Mouse (Mus musculus) hindbrain, embryonic 16.5 days (tissue): ENCODE measurements at regions not wholly inside any gene's neighbourhood (a gene's known extent, or its start where the extent isn't known, plus 50 kb on each side); places are given as distances from the start of the nearest gene placed in this dataset.
A peak's percentile ranks its signal among the peaks of the same experiment; 100 is the strongest.

ENCODE experiments used
- ATAC-seq: fragments of 200-750 bp; cut with Nextera tagmentation; 2 replicates; pipeline ENCODE4 v1.8.0; 2017; ENCODE audit warnings: moderate TSS enrichment, moderate library complexity
- H3K27ac ChIP-seq: fragments of 300-500 bp; sonication (generic); 2 replicates; pipeline ENCODE4 v1.5.1; 2014; ENCODE audit warnings: low read depth, mild to moderate bottlenecking, control low read depth, low read length, moderate library complexity
- H3K27me3 ChIP-seq: fragments of 300-500 bp; sonication (generic); replicated peaks from 2 replicates; pipeline ENCODE4 v1.6.1; 2014; ENCODE audit warnings: low read length; ENCODE audit not compliant: control insufficient read depth, insufficient read depth
- H3K36me3 ChIP-seq: fragments of 300-500 bp; sonication (generic); 2 replicates; pipeline ENCODE4 v1.6.1; 2014; ENCODE audit warnings: mild to moderate bottlenecking, low read length, moderate library complexity, mixed read lengths; ENCODE audit not compliant: control insufficient read depth, insufficient read depth
- H3K4me1 ChIP-seq: fragments of 300-500 bp; sonication (generic); 2 replicates; pipeline ENCODE4 v1.6.1; 2014; ENCODE audit warnings: low read depth, low read length; ENCODE audit not compliant: control insufficient read depth, insufficient read depth
- H3K4me2 ChIP-seq: fragments of 300-500 bp; sonication (generic); 2 replicates; pipeline ENCODE4 v1.6.1; 2014; ENCODE audit warnings: mild to moderate bottlenecking, low read length, control low read depth, moderate library complexity
- H3K4me3 ChIP-seq: fragments of 300-500 bp; sonication (generic); 2 replicates; pipeline ENCODE4 v1.5.1; 2014; ENCODE audit warnings: mild to moderate bottlenecking, low read length, control low read depth, moderate library complexity
- H3K9ac ChIP-seq: fragments of 300-500 bp; sonication (generic); 2 replicates; pipeline ENCODE4 v1.6.1; 2014; ENCODE audit warnings: low read depth, mild to moderate bottlenecking, control low read depth, low read length, moderate library complexity
- H3K9me3 ChIP-seq: fragments of 300-500 bp; sonication (generic); 2 replicates; pipeline ENCODE4 v1.6.1; 2014; ENCODE audit warnings: mild to moderate bottlenecking, low read length, moderate library complexity; ENCODE audit not compliant: control insufficient read depth
- WGBS: fragments of 180-500 bp; shearing (Covaris S2); extraction: QIAGEN DNeasy Blood & Tissue Kit; methylation state at CpG from one replicate; pipeline ENCODE4 v1.1.7; 2014; 5-methylcytosine and 5-hydroxymethylcytosine counted together

GRCm38 (mm10) chr2:116976951-116977503 lies 98.5 kb downstream of the Tmco5 start:
- Histone ChIP-seq H3K27me3 (no peaks in the 10 kb centered on the region), H3K36me3 (no peaks in the 10 kb centered on the region), H3K9me3 (no peaks in the 10 kb centered on the region), H3K4me1 (peaks cover 30% of the 10 kb centered on the region), H3K9ac (peak overlapping the region; percentile 23; the same call in 1 of the 2 replicates), H3K4me3 (no peak overlapping the region), H3K27ac (peak overlapping the region; percentile 89), H3K4me2 (no peak overlapping the region)
- ATAC-seq = no peak
- WGBS = 7% methylated on average over 9 of the region's 9 CpGs

- Histone ChIP-seq H3K4me3 (no peak overlapping the region), H3K4me2 (no peak overlapping the region), H3K36me3 (no peaks in the 10 kb centered on the region), H3K27ac (no peak overlapping the region), H3K27me3 (no peaks in the 10 kb centered on the region), H3K4me1 (peaks cover 23% of the 10 kb centered on the region), H3K9me3 (no peaks in the 10 kb centered on the region), H3K9ac (no peak overlapping the region)
- no peak for ATAC-seq
- WGBS = 58% methylated on average over 10 of the region's 10 CpGs
Observed at GRCm38 (mm10) chr2:116977771-116978600, 99.5 kb downstream of the Tmco5 start.

- no peak overlapping the region for H3K4me3 ChIP-seq
- no peaks in the 10 kb centered on the region for H3K36me3 ChIP-seq
- H3K9me3 ChIP-seq = no peaks in the 10 kb centered on the region
- H3K4me1 ChIP-seq = peaks cover 23% of the 10 kb centered on the region
- no peak overlapping the region for H3K27ac ChIP-seq
- ATAC-seq = no peak
- H3K4me2 ChIP-seq = no peak overlapping the region
- 66% methylated on average over 4 of the region's 4 CpGs for WGBS
- H3K27me3 ChIP-seq = no peaks in the 10 kb centered on the region
- H3K9ac ChIP-seq = no peak overlapping the region
Observed at GRCm38 (mm10) chr2:116978809-116979208, 100.3 kb downstream of the Tmco5 start.

GRCm38 (mm10) chr2:116979561-116980391 lies 101.3 kb downstream of the Tmco5 start:
- ATAC-seq = no peak

GRCm38 (mm10) chr2:116980692-116981091 lies 102.2 kb downstream of the Tmco5 start:
- Histone ChIP-seq H3K9ac (no peak overlapping the region), H3K4me3 (no peak overlapping the region), H3K27me3 (no peaks in the 10 kb centered on the region), H3K9me3 (no peaks in the 10 kb centered on the region), H3K4me1 (peaks cover 14% of the 10 kb centered on the region), H3K4me2 (no peak overlapping the region), H3K27ac (no peak overlapping the region), H3K36me3 (no peaks in the 10 kb centered on the region)
- 49% methylated on average over 5 of the region's 5 CpGs for WGBS
- no peak for ATAC-seq

More at GRCm38 (mm10) chr2:116979561-116980391, 101.3 kb downstream of the Tmco5 start:
- H3K27ac ChIP-seq = peak overlapping the region; percentile 8; the same call in 1 of the 2 replicates
- no peak overlapping the region for H3K4me3 ChIP-seq
- WGBS = 9% methylated on average over 10 of the region's 10 CpGs
- no peaks in the 10 kb centered on the region for H3K36me3 ChIP-seq
- no peaks in the 10 kb centered on the region for H3K27me3 ChIP-seq
- peaks cover 18% of the 10 kb centered on the region for H3K4me1 ChIP-seq
- no peak overlapping the region for H3K4me2 ChIP-seq
- no peaks in the 10 kb centered on the region for H3K9me3 ChIP-seq
- H3K9ac ChIP-seq = no peak overlapping the region

- ATAC-seq = no peak
- no peaks in the 10 kb centered on the region for H3K36me3 ChIP-seq
- no peaks in the 10 kb centered on the region for H3K9me3 ChIP-seq
- no peaks in the 10 kb centered on the region for H3K27me3 ChIP-seq
- no peak overlapping the region for H3K4me2 ChIP-seq
- H3K27ac ChIP-seq = no peak overlapping the region
- H3K9ac ChIP-seq = no peak overlapping the region
- H3K4me3 ChIP-seq = no peak overlapping the region
- H3K4me1 ChIP-seq = peaks cover 3% of the 10 kb centered on the region
- WGBS = 94% methylated on average over 5 of the region's 5 CpGs
Observed at GRCm38 (mm10) chr2:116983351-116983750, 104.9 kb downstream of the Tmco5 start.

GRCm38 (mm10) chr2:116983821-116984351 lies 105.4 kb downstream of the Tmco5 start:
- no peaks in the 10 kb centered on the region for H3K9me3 ChIP-seq
- H3K9ac ChIP-seq = no peak overlapping the region
- H3K27me3 ChIP-seq = no peaks in the 10 kb centered on the region
- H3K4me3 ChIP-seq = no peak overlapping the region
- no peak overlapping the region for H3K27ac ChIP-seq
- H3K4me1 ChIP-seq = peaks cover 3% of the 10 kb centered on the region
- ATAC-seq = no peak
- no peak overlapping the region for H3K4me2 ChIP-seq
- H3K36me3 ChIP-seq = no peaks in the 10 kb centered on the region
- 73% methylated on average over 10 of the region's 10 CpGs for WGBS

GRCm38 (mm10) chr2:116984597-116984996 lies 106.1 kb downstream of the Tmco5 start:
- no peaks in the 10 kb centered on the region for H3K27me3 ChIP-seq
- no peak for ATAC-seq
- no peak overlapping the region for H3K4me2 ChIP-seq
- H3K4me3 ChIP-seq = no peak overlapping the region
- 80% methylated on average over 3 of the region's 3 CpGs for WGBS
- H3K9me3 ChIP-seq = no peaks in the 10 kb centered on the region
- no peak overlapping the region for H3K27ac ChIP-seq
- peaks cover 3% of the 10 kb centered on the region for H3K4me1 ChIP-seq
- H3K36me3 ChIP-seq = no peaks in the 10 kb centered on the region
- no peak overlapping the region for H3K9ac ChIP-seq

- H3K4me1 ChIP-seq = no peaks in the 10 kb centered on the region
- 79% methylated on average over 5 of the region's 5 CpGs for WGBS
- no peak overlapping the region for H3K4me3 ChIP-seq
- no peak overlapping the region for H3K9ac ChIP-seq
- no peaks in the 10 kb centered on the region for H3K36me3 ChIP-seq
- no peak overlapping the region for H3K4me2 ChIP-seq
- no peaks in the 10 kb centered on the region for H3K9me3 ChIP-seq
- H3K27ac ChIP-seq = no peak overlapping the region
- ATAC-seq = no peak
- H3K27me3 ChIP-seq = no peaks in the 10 kb centered on the region
Observed at GRCm38 (mm10) chr2:116985549-116985948, 107.1 kb downstream of the Tmco5 start.
